Mouse (Mus musculus): ENCODE results near the gene Sema6d.

The Sema6d gene

DNA sequence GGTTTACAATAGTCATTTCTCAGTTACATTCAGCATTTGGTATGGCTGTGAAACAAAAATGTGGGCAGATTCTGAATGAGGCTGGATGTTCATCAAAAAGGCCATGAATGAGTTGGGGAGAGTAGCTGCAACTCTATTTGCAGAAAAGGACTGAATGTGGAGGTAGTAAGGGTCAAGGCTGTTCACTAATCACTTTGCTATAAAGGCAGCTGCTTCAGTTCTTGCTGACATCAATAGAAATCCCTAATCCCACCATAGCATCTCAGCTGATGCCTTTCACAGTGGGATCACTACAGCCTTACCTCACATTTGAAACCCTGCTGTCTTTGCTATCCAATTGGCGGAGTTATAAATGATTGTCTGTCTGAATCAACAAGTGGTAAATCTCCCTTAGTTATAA, 187.7 kb downstream of the Sema6d start:
- DNase-seq (ENCODE audit: extremely low read depth, insufficient read length, low spot score) = no peak

- DNase-seq (ENCODE audit: extremely low read depth, insufficient read length, low spot score) = no peak
Observed at GRCm38 (mm10) chr2:124285109-124285508, 195.3 kb downstream of the Sema6d start.

- no peak for DNase-seq (ENCODE audit: extremely low read depth, insufficient read length, low spot score)
Observed at GRCm38 (mm10) chr2:124289356-124289755, 199.6 kb downstream of the Sema6d start.

- no peak for DNase-seq (ENCODE audit: extremely low read depth, insufficient read length, low spot score)
Observed at GRCm38 (mm10) chr2:124291145-124291544, 201.4 kb downstream of the Sema6d start.

GRCm38 (mm10) chr2:124293601-124294000, 203.8 kb downstream of the Sema6d start:
- DNase-seq (ENCODE audit: extremely low read depth, insufficient read length, low spot score) = no peak

- no peak for DNase-seq (ENCODE audit: extremely low read depth, insufficient read length, low spot score)
Observed at GRCm38 (mm10) chr2:124298351-124298750, 208.6 kb downstream of the Sema6d start.

- no peak for DNase-seq (ENCODE audit: extremely low read depth, insufficient read length, low spot score)
Observed at GRCm38 (mm10) chr2:124298872-124299271, 209.1 kb downstream of the Sema6d start.

DNA sequence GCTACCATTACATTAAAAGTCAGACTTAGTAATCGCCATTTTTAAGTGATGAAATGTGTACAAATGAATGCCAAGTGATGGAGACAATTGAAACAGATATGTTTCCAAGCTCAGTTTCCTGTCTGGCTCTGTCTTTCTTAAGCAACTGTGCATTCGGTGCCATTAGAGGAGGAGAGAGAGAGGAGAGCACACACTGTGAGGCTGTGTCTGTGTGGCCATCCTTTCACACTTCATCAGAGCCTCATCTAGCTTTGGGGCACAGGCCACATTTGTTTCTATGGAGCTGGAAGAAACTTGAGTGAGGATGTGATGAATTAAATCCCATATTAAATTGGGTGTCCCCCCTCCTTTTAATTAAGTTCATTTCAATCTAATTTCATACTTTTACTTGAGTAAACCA, 218.8 kb downstream of the Sema6d start:
- no peak for DNase-seq (ENCODE audit: extremely low read depth, insufficient read length, low spot score)

DNA sequence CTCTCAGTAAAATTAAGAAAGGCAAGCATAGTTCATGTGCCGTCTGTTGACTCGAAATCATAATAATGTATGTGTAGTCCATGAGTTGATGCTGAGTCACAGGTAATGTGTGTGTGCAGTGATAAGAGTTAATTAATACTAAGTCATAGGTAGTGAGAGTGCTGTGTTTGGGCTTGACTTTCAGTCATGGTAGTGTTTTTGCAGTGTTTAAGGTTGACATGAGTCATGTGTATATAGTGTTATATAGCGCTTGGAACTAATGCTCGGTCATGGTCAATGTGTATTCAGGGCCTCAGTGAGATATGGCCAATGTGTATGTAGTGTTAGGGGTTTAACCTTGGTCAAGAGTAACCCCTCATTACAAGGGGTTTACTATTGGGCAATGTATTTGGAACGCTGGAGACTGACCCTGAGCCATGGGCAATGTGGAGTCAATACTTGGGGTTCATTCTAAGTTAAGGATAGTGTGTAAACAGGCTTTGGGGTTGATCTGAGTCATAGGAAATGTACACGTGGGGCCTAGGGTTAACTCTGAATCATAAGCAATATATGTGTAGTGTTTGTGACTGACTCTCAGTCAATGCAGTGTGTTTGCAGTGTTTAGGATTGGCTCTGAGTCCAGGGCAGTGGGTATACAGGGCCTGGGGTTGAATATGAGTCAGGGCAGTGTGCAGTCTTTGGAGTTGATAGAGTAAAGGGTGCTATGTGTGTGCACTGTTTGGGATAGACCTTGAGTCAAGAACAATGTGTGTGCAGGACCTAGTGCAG, 219.8 kb downstream of the Sema6d start:
- no peak for DNase-seq (ENCODE audit: extremely low read depth, insufficient read length, low spot score)

GRCm38 (mm10) chr2:124322528-124323215, 232.9 kb downstream of the Sema6d start:
- DNase-seq (ENCODE audit: extremely low read depth, insufficient read length, low spot score) = no peak

DNA sequence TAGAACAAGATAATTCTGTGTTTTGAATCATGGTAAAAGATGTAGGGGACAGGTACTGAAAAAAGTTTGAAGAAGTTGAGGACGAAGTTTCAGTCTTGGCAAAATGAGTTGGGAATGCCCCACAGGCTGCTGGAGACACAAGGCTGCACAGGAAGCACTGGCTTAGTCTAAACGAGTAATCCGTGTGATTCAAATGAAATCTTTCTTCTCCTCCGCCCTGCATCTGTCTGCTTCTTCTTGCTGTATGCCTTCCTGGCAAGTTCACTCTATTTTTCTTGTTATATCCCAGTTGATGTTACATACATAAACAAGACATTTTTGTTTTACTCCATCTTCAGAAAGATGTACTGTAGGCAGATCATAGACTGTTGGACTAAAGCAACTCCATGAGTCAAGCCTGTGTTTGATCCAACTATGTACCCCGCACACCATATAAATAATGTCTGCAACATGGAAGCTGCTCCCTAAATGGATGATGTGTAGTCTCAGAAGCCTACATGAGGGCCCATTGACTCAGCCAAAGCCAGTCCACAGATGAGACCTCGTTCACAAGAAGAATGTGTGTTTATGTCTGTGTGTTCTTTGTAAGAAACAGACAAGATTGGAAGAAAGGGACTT, 234.4 kb downstream of the Sema6d start:
- no peak for DNase-seq (ENCODE audit: extremely low read depth, insufficient read length, low spot score)

GRCm38 (mm10) chr2:124329473-124330130, 239.8 kb downstream of the Sema6d start:
- DNase-seq (ENCODE audit: extremely low read depth, insufficient read length, low spot score) = no peak

GRCm38 (mm10) chr2:124332890-124333289, 243.1 kb downstream of the Sema6d start:
- DNase-seq (ENCODE audit: extremely low read depth, insufficient read length, low spot score) = no peak

GRCm38 (mm10) chr2:124334655-124335054, 244.9 kb downstream of the Sema6d start:
- DNase-seq (ENCODE audit: extremely low read depth, insufficient read length, low spot score) = peak; percentile 11

DNA sequence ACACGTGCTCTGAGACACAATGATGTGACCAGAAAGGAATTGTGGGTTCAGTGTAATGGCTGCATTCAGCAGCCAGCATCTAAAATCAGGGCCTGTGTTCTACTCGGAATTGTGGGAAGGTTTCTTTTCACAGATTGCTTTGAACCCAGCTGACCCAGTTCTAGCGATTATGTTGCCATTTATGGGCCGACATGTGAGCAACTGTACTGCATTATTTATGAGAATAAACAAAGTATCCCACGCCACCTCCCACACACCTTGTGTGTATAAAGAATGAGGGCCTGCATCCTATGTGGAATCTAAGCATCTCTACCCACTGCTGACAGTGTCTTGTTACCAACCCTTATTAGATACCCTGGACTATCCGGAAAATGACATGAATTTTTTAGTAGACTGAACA, 248.5 kb downstream of the Sema6d start:
- DNase-seq (ENCODE audit: extremely low read depth, insufficient read length, low spot score) = no peak

GRCm38 (mm10) chr2:124354191-124354590, 264.4 kb downstream of the Sema6d start:
- no peak for DNase-seq (ENCODE audit: extremely low read depth, insufficient read length, low spot score)

GRCm38 (mm10) chr2:124354716-124355115, 264.9 kb downstream of the Sema6d start:
- DNase-seq (ENCODE audit: extremely low read depth, insufficient read length, low spot score) = no peak

DNA sequence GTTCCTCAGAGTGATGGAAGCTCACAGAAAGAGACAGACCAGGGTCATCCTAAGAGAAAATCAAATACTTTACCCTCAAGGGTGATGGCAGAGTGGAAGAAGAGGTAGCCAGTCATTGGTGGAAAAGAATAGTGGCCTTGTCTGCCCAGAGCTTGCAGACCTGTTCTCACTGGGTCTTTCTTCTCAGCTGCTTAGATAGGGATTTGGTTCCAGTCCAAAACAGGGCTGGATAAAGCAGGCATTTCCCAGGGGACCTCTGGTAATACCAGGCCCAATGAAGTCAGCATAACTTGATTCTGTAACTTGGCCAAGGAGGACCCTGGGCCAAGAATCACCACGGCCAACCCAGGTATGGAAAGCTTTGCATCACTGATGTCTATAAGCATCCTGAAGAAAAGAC, 279.5 kb downstream of the Sema6d start:
- no peak for DNase-seq (ENCODE audit: extremely low read depth, insufficient read length, low spot score)

GRCm38 (mm10) chr2:124369991-124370390, 280.2 kb downstream of the Sema6d start:
- DNase-seq (ENCODE audit: extremely low read depth, insufficient read length, low spot score) = no peak

GRCm38 (mm10) chr2:124371363-124371762, 281.6 kb downstream of the Sema6d start:
- DNase-seq (ENCODE audit: extremely low read depth, insufficient read length, low spot score) = no peak

DNA sequence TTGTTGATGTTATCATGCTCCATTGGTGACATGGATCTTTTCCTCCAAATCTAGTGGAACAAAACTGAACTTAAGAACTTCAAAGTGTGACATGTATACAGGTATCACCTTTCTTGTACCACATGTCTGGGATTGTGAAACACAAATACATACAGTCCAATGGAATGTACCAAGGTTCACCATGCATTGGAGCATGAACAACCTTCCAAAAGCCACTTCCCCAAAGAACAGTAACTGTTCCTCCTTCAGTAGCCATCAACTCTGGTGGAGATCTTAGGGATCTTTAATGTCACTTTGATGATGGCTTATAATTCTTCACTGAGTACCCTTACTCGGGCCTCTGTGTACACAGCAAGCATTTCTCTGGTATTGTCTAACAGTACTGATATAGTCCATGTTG, 295.3 kb downstream of the Sema6d start:
- DNase-seq (ENCODE audit: extremely low read depth, insufficient read length, low spot score) = no peak

Data from 3134 (cell line).